Mouse (Mus musculus) thymus, postnatal 14 days (tissue): ENCODE measurements around the gene Cacna2d2.

Experiments used
- DNase-seq: peaks from one replicate; pipeline ENCODE4 v3.0.0; 2021

The Cacna2d2 gene

GRCm38 (mm10) chr9:107504662-107505537 is 105.5 kb downstream of the Cacna2d2 start:
- DNase-seq, result no peak

- peak; percentile 37 for DNase-seq
Measured at GRCm38 (mm10) chr9:107508266-107508665, 108.9 kb downstream of the Cacna2d2 start.

GRCm38 (mm10) chr9:107510384-107511100 is 111.1 kb downstream of the Cacna2d2 start:
- no peak for DNase-seq

GRCm38 (mm10) chr9:107511436-107511835 is 112.0 kb downstream of the Cacna2d2 start:
- no peak for DNase-seq

GRCm38 (mm10) chr9:107512326-107512725 is 112.9 kb downstream of the Cacna2d2 start:
- DNase-seq, result no peak

GRCm38 (mm10) chr9:107514303-107514955 is 115.0 kb downstream of the Cacna2d2 start:
- DNase-seq, result peak; percentile 86

GRCm38 (mm10) chr9:107520331-107520730 is 120.9 kb downstream of the Cacna2d2 start:
- no peak for DNase-seq

GRCm38 (mm10) chr9:107521190-107521589 is 121.8 kb downstream of the Cacna2d2 start:
- peak; percentile 78 for DNase-seq

GRCm38 (mm10) chr9:107521711-107522399 is 122.4 kb downstream of the Cacna2d2 start:
- peak; percentile 72 for DNase-seq

GRCm38 (mm10) chr9:107522400-107522711 is 122.9 kb downstream of the Cacna2d2 start:
- no peak for DNase-seq

GRCm38 (mm10) chr9:107526198-107527026 is 127.0 kb downstream of the Cacna2d2 start:
- peak; percentile 90 for DNase-seq

- peak; percentile 92 for DNase-seq
Measured at GRCm38 (mm10) chr9:107533791-107534407, 134.5 kb downstream of the Cacna2d2 start, which contains the start of gene Tmem115. Gene Tmem115, plus strand, starts transcription at chr9:107533945.

- DNase-seq, result peak; percentile 35
Measured at GRCm38 (mm10) chr9:107534408-107535202, 135.2 kb downstream of the Cacna2d2 start.

GRCm38 (mm10) chr9:107538231-107538630 is 138.8 kb downstream of the Cacna2d2 start:
- DNase-seq, result no peak

- no peak for DNase-seq
Measured at GRCm38 (mm10) chr9:107538711-107539110, 139.3 kb downstream of the Cacna2d2 start.

GRCm38 (mm10) chr9:107539940-107540339 is 140.5 kb downstream of the Cacna2d2 start:
- no peak for DNase-seq

- no peak for DNase-seq
Measured at GRCm38 (mm10) chr9:107540420-107540819, 141.0 kb downstream of the Cacna2d2 start.

GRCm38 (mm10) chr9:107541005-107541404 is 141.6 kb downstream of the Cacna2d2 start:
- DNase-seq, result no peak

- DNase-seq, result peak; percentile 98
Measured at GRCm38 (mm10) chr9:107541474-107542351, 142.3 kb downstream of the Cacna2d2 start, which contains the start of the genes Cyb561d2 and Nprl2. Gene Cyb561d2, minus strand, starts transcription at chr9:107542193. Gene Nprl2, plus strand, starts transcription at chr9:107542226.
